ENCODE assay signal across 17 mouse cellular contexts in the genomic region with DNA sequence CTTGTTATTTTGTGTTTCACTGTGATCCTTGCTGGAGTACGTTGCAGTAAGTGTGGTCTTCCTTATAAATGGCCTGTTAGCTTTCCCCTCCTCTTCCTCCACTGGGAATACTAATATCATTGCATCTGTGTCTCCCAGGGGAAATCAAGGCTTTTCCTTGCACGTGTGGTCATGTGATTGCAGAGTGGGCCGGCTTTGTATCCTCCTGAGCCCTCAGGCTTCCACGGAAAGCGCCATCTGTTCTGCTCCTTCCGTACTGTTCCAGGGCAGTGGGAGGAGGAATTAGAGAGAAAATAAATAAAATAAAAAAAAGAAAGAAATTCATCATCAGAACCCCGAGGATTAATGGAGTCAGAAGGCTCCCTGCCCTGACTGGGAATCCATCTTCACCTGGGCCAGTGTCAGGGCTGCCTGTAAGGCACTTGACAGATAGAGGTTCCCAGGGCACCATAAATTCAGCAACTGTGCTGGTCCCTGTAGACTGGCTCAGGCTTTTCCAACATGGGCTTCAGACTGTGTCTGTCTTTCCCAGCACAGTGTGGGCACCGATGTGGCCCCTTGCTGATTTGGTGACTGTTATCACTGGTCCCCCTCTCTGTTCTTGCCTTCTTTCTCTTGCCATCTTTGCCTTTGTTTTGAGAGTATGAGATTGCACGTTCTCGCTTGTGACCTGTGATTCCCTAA.
DNase-seq lines count a peak whose midpoint lies in the region; ATAC-seq and TF ChIP-seq lines count a peak whose summit lies in the region.
"Had no signal": no experiment of that assay in that cellular context is flagged by ENCODE, and none has a peak within 500 bp of the region (broad histone marks: within the 10 kb centered on the region; RNA-seq: fewer than 3 reads in every experiment).

No protein-coding gene starts in this region.

- no peaks in the 10 kb centered on the region for H3K27me3 ChIP-seq in midbrain, embryonic 11.5 days (ENCODE audit: control insufficient read depth, insufficient read depth, low read length)
- H3K27me3 ChIP-seq in midbrain, embryonic 16.5 days (ENCODE audit: control insufficient read depth, insufficient read depth, low read depth, low read length), result no peaks in the 10 kb centered on the region
- no peaks in the 10 kb centered on the region for H3K27me3 ChIP-seq in hindbrain, embryonic 12.5 days
- H3K27me3 ChIP-seq in midbrain, postnatal 0 days (ENCODE audit: insufficient read depth, low read length), result no peaks in the 10 kb centered on the region
- H3K27me3 ChIP-seq: CH12.LX; heart, embryonic 13.5 days; liver, embryonic 12.5 days; stomach, embryonic 15.5 days had no signal

- H3K9ac ChIP-seq in midbrain, embryonic 11.5 days (ENCODE audit: low read length), result no peak overlapping the region
- H3K9ac ChIP-seq in midbrain, embryonic 16.5 days (ENCODE audit: low read depth, low read length), result no peak overlapping the region
- H3K9ac ChIP-seq in hindbrain, embryonic 12.5 days, result no peak overlapping the region
- no peak overlapping the region for H3K9ac ChIP-seq in midbrain, postnatal 0 days (replicated peaks; ENCODE audit: low read length, poor library complexity, severe bottlenecking)
- H3K9ac ChIP-seq: heart, embryonic 13.5 days; liver, embryonic 12.5 days; stomach, embryonic 15.5 days had no signal

- 76% methylated on average over 10 of the region's 10 CpGs for WGBS in midbrain, embryonic 11.5 days
- WGBS in midbrain, embryonic 16.5 days, result 39% methylated on average over 10 of the region's 10 CpGs
- WGBS in hindbrain, embryonic 12.5 days, result 43% methylated on average over 10 of the region's 10 CpGs
- WGBS in midbrain, postnatal 0 days, result 47% methylated on average over 10 of the region's 10 CpGs

- TF ChIP-seq CTCF in midbrain, postnatal 0 days (IDR thresholded peaks at IDR 0.05), result no peak

- ATAC-seq in midbrain, embryonic 11.5 days (ENCODE audit: low FRiP score), result peak; percentile 82; the same call in 1 of the 2 replicates
- no peak for ATAC-seq in midbrain, embryonic 16.5 days
- peak; percentile 84 for ATAC-seq in hindbrain, embryonic 12.5 days (ENCODE audit: low FRiP score)
- no peak for ATAC-seq in midbrain, postnatal 0 days (ENCODE audit: low FRiP score)
- no peak for ATAC-seq in monocyte, adult 5-6 weeks (replicated peaks; ENCODE audit: insufficient number of reproducible peaks, low FRiP score, low TSS enrichment, poor library complexity, severe bottlenecking)
- ATAC-seq: inflammation-experienced regulatory T-cells, adult 6 months; liver, embryonic 12.5 days had no signal

- no peak overlapping the region for H3K4me3 ChIP-seq in midbrain, embryonic 11.5 days (ENCODE audit: low read depth, low read length)
- no peak overlapping the region for H3K4me3 ChIP-seq in midbrain, embryonic 16.5 days (ENCODE audit: low read depth, low read length)
- H3K4me3 ChIP-seq in hindbrain, embryonic 12.5 days, result no peak overlapping the region
- no peak overlapping the region for H3K4me3 ChIP-seq in midbrain, postnatal 0 days (ENCODE audit: low read depth, low read length)
- H3K4me3 ChIP-seq: heart, embryonic 13.5 days; liver, embryonic 12.5 days; stomach, embryonic 15.5 days had no signal

- H3K4me1 ChIP-seq in midbrain, embryonic 11.5 days (ENCODE audit: control insufficient read depth, insufficient read depth, low read length), result peaks cover 4% of the 10 kb centered on the region; the same call in 1 of the 2 replicates
- H3K4me1 ChIP-seq in midbrain, embryonic 16.5 days (ENCODE audit: control insufficient read depth, insufficient read depth, low read length), result peaks cover 7% of the 10 kb centered on the region
- H3K4me1 ChIP-seq in hindbrain, embryonic 12.5 days, result peaks cover 23% of the 10 kb centered on the region
- no peaks in the 10 kb centered on the region; the same call in 1 of the 2 replicates for H3K4me1 ChIP-seq in midbrain, postnatal 0 days (ENCODE audit: insufficient read depth, low read length)
- H3K4me1 ChIP-seq: heart, embryonic 13.5 days; liver, embryonic 12.5 days; stomach, embryonic 15.5 days had no signal

- H3K4me2 ChIP-seq in midbrain, embryonic 11.5 days, result no peak overlapping the region
- no peak overlapping the region for H3K4me2 ChIP-seq in midbrain, embryonic 16.5 days (ENCODE audit: low read length)
- no peak overlapping the region for H3K4me2 ChIP-seq in hindbrain, embryonic 12.5 days (replicated peaks)
- no peak overlapping the region for H3K4me2 ChIP-seq in midbrain, postnatal 0 days (ENCODE audit: low read depth, low read length, poor library complexity, severe bottlenecking)
- H3K4me2 ChIP-seq: heart, embryonic 13.5 days; liver, embryonic 12.5 days; stomach, embryonic 15.5 days had no signal

- peak; percentile 81 for DNase-seq in midbrain, embryonic 11.5 days (ENCODE audit: low spot score, missing footprints)
- DNase-seq in midbrain, postnatal 0 days (ENCODE audit: low spot score), result peak; percentile 66
- DNase-seq in thymus, postnatal 14 days, result no peak
- no peak for DNase-seq in kidney, adult 9 months
- DNase-seq: adrenal gland, adult 8-10 months; cerebellum, adult 8-10 months; kidney, postnatal 10 days; lung, postnatal 14 days; right cerebral cortex, postnatal 25 days had no signal

- H3K27ac ChIP-seq in midbrain, embryonic 11.5 days (ENCODE audit: low read depth, low read length), result peak overlapping the region; percentile 31; the same call in 1 of the 2 replicates
- no peak overlapping the region for H3K27ac ChIP-seq in midbrain, embryonic 16.5 days (ENCODE audit: low read length)
- peak overlapping the region; percentile 76 for H3K27ac ChIP-seq in hindbrain, embryonic 12.5 days
- H3K27ac ChIP-seq in midbrain, postnatal 0 days (ENCODE audit: low read depth, low read length), result no peak overlapping the region
- H3K27ac ChIP-seq: heart, embryonic 13.5 days; liver, embryonic 12.5 days; stomach, embryonic 15.5 days had no signal

- no peaks in the 10 kb centered on the region for H3K9me3 ChIP-seq in midbrain, embryonic 11.5 days (ENCODE audit: control insufficient read depth, low read length)
- no peaks in the 10 kb centered on the region for H3K9me3 ChIP-seq in midbrain, embryonic 16.5 days (replicated peaks; ENCODE audit: control insufficient read depth, low read length, poor library complexity, severe bottlenecking)
- H3K9me3 ChIP-seq in hindbrain, embryonic 12.5 days (replicated peaks), result no peaks in the 10 kb centered on the region
- H3K9me3 ChIP-seq in midbrain, postnatal 0 days (ENCODE audit: low read length), result no peaks in the 10 kb centered on the region
- H3K9me3 ChIP-seq: heart, embryonic 13.5 days; liver, embryonic 12.5 days; stomach, embryonic 15.5 days had no signal

- H3K36me3 ChIP-seq in midbrain, embryonic 11.5 days (ENCODE audit: control insufficient read depth, insufficient read depth, low read length), result no peaks in the 10 kb centered on the region
- H3K36me3 ChIP-seq in midbrain, embryonic 16.5 days (ENCODE audit: control insufficient read depth, insufficient read depth, low read length), result no peaks in the 10 kb centered on the region
- H3K36me3 ChIP-seq in hindbrain, embryonic 12.5 days, result no peaks in the 10 kb centered on the region
- no peaks in the 10 kb centered on the region; the same call in 1 of the 2 replicates for H3K36me3 ChIP-seq in midbrain, postnatal 0 days (ENCODE audit: insufficient read depth, low read length)
- H3K36me3 ChIP-seq: heart, embryonic 13.5 days; stomach, embryonic 15.5 days had no signal

Comparison
In these comparisons a context has a peak if more than half of its experiments do, and no peak if none do; other contexts are left out.
1. ATAC-seq: peak in midbrain, embryonic 11.5 days (single experiment) and hindbrain, embryonic 12.5 days (single experiment); none in midbrain, embryonic 16.5 days (single experiment), midbrain, postnatal 0 days (single experiment) and monocyte, adult 5-6 weeks (single experiment).
2. H3K27ac ChIP-seq: peak in midbrain, embryonic 11.5 days (single experiment) and hindbrain, embryonic 12.5 days (single experiment); none in midbrain, embryonic 16.5 days (single experiment) and midbrain, postnatal 0 days (single experiment).
3. DNase-seq: peak in midbrain, embryonic 11.5 days (single experiment) and midbrain, postnatal 0 days (single experiment); none in thymus, postnatal 14 days (single experiment) and kidney, adult 9 months (single experiment).